Mouse (Mus musculus) regulatory T cell (primary cell): ENCODE measurements around the gene Sowahb.

Source experiments
- in situ Hi-C: fragments of 300-600 bp; cut with MboI, MseI; formaldehyde crosslinking; loops from one replicate; pipeline ENCODE4 v1.15.1; 2025; ENCODE audit warnings: high pct_unique_total_duplicates

Sowahb gene

DNA sequence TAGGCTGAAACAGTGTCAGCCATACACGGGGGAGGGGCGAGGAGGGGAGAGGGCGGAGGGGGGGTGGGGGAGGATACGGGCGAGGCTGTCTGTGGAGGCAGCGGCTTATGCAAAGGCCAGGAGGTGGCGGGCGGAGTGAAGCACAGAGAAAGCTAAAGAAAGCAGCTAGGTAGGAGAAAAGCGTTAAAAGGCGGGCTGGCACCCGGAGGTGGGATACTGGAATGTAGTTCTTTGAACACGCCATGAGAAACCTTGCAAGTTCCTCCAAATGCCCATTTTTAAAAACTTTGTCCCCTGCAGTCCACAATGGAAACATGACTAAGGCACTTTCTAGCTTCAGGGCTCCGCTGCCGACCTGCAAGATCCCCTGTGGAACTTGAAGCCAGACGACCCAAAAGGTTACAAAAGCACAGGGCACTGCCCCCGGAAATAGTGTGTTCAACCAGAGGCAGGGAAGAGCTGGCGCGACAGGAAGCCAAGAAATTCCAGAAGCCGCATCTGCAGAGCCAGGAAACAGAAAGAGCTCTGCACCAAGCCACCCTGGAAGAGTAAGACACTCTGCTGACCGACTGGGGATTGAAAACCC lies 39.5 kb downstream of the Sowahb start:
- in situ Hi-C loops: no loop called here

DNA sequence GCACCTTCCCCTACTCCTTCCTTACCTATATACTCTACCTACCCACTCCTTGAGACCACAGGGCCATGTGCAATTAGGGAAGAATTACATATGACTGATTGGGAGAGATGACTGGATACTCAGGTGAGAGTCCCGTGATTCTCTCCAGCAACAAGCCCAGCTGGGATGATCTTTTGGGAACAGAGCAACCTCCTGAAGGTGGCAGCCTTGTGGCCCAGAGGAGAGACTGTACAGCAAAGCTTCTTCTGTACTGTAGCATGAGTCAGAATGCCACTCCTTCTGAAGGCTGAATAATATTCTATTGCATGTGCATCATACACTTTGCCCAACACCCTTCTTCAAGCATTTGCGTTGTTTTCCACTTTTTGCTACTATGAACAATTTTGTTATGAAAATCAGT lies 42.2 kb downstream of the Sowahb start:
- in situ Hi-C loops: no loop called here

DNA sequence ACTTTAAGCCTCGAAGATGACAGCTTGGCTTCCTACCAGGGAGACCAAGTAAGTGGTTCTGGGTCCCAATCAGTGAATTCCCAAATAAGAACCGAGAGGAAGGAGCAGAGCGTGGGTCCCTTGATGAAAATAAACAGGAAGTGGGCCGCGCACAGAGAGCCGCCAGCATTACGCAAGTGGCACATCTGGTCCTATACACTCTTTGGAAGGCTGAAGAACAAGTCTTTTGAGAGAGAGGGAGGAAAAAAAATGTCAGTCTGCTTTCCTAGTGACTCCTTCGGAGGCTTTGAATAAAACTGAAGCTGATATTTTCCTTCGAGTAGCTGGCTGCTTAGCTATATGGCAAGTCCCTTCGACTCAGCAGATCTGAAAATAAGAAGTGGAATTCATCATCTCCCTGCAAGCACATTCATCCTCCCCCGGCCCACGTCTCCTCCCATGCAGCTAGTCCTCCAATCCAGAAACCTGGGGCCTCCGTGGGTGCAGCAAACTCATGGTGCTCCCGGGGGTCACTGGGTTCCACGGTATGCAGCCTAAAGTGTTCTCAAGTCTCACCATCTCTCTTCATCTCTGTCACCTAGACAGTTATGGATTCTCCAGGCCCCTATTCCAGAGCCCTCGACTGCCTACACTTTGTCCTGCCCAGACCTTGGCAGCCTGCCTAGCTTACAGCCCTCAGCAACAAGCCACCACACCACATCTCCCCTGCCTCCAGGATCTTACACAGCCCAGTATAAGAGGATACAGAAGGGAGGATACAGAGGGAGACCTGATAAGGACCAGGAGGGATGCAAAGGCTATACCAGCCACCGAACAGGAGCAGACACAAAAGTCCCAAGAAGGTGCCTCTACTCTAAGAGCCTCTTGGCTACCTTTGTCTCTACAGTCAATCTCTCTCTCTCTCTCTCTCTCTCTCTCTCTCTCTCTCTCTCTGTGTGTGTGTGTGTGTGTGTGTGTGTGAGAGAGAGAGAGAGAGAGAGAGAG lies 43.8 kb downstream of the Sowahb start:
- in situ Hi-C loops: no loop called here

DNA sequence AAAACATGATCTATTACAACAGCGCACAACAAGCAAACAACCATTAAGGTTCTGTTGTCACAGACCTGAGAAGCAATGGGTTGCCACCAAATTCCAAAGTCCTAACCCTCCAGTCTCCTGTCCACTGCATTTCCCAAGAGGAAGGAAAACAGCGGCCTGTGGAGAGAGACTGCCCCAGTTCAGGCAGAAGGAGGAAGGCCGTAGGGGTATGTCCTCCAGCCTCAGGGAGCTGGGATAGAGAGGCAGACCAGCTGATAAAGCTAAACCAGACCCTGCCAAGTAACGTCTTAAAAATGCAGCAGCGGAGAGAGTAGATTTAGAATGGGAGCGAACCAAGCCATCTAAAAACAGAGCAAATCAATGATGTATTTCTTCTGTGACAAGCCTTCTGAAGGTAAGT lies 44.8 kb downstream of the Sowahb start:
- in situ Hi-C loops: no loop called here

DNA sequence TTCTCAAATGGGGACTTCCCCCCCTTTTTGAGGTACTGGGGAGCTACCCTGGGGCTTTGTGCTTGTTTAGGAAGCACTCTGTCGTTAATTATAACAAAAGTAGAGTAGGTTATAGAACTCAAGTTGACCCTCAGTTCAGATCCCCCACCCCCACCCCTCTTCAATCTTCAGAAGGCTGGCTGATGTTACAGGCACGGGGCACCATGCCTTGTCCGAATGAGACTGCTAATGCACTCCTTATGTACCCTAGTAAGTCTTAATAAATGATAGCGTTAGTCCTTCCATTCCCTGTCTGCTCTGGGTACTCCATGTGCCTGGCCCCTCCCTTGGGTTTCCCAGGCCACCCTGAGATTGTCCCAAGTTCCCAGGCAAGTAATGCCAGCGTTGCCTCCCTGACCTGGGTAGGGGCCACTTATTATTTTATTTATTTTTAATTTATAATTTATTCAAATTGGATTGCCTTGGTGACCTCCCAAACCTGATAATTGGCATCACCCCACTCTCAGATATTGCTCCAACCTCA lies 46.3 kb downstream of the Sowahb start:
- in situ Hi-C loops: no loop called here

DNA sequence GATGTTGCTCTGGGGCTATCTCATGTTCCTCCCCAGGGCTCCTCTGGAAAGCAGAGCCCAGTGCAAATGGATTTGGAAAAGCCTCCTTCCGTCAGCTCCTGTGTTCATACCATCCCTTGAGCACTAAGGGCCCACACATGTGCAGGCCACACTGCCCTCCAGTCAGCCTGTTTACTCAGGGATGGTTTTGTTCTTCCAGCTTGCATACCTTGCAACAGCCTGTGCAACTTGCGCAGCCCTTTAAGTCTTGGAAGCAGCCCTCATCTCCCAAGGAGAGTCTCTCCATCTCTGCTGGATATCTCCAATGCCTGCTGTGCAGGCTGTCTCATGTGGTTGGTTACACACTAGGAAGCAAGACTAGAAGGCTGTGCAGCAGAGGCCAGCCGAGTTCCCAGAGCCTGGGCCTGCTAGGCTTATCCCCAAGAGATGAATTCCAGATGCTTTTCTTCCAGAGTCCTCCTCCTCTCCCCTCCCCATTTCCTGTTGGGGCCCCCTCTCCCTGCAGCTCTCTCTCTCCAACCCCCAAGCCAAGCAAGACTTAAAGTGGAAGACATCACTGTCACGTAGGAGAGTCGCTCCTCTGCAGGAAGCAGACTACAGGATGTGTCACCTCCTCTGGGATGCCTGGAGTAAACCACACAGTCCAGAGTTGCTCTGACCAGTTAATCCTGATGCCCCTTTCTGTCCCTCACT lies 47.2 kb downstream of the Sowahb start:
- in situ Hi-C loops: no loop called here

DNA sequence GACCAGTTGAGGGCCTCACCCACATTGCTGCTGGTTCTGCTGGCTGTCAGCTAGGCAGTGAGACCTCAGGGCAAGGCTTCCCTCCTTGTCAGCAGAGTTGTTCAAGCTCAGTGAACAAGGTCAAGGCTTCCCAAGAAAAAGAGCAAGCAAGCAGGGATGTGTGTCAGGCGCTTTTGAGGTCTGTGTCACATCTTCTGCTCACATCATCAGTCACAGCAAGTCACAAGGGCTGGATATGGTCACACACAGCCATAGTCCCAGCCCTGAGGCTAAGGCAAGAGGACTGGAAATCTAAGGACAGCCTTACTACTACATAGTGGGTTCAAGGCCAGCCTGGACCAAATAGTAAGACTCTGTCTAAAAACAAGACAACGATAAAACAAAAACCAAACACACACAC lies 50.0 kb downstream of the Sowahb start:
- in situ Hi-C loops: no loop called here

DNA sequence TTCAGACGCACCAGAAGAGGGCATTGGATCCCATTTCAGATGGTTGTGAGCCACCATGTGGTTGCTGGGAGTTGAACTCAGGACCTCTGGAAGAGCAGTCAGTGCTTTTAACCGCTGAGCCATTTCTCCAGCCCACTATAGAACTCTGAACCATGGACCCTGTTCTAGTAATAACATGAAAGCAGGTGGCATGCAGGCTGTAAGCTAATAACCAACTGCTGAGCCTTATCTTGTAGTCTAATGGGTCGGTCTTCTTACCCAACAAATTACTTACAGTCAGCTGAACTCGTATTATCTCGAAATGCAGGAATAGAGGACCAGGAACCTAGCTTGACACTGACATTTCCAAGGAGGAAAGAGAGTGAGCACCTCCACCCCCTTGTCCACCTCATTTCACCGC lies 50.5 kb downstream of the Sowahb start:
- in situ Hi-C loops: no loop called here

DNA sequence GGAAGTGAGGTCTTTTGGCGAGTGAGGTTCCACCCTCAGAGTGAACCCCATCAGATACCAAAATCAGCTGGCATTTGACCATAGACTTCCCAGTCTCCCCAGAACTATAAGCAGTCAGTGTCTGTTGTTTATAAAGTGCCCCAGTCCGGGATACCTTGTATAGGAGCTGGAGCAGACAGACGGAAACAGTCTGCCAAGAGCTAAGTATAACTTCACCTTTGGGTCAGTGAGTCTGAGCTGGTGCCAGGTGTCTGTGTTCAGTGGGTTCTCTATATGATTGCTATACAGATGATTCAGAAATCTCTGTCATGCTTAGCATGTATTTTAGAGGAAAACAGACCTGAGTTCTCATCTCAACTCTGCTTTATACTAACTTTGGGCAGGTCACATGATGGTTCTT lies 52.7 kb downstream of the Sowahb start:
- in situ Hi-C loops: no loop called here
